Mouse (Mus musculus) mature B cell (primary cell): ENCODE results near the gene Olfr648.

Source experiments
- in situ Hi-C: fragments of 300-500 bp; cut with MboI; formaldehyde crosslinking; loops from 2 replicates; pipeline ENCODE4 v1.14.3; 2019

Gene Olfr648

GRCm38 (mm10) chr7:104183292-104183691, at the start of gene Olfr648:
Gene Olfr648 (minus strand): TSS chr7:104183392.
- in situ Hi-C loops: loop anchor here (25.0 kb wide), 1 partner anchor 429 kb away; the partner anchor contains the start of genes Olfr655, Olfr656 and Olfr657

- in situ Hi-C loops: no loop called here
These were observed 48.0 kb upstream of the Olfr648 start for GRCm38 (mm10) chr7:104231203-104231602.

- in situ Hi-C loops: no loop called here
These were observed 35.7 kb upstream of the Olfr648 start, which contains the start of gene Trim6 for GRCm38 (mm10) chr7:104218701-104219569. Gene Trim6 (plus strand): TSS chr7:104218793.

- in situ Hi-C loops: no loop called here
These were observed 34.7 kb upstream of the Olfr648 start for GRCm38 (mm10) chr7:104217881-104218280.

GRCm38 (mm10) chr7:104216011-104216535, 32.9 kb upstream of the Olfr648 start:
- in situ Hi-C loops: no loop called here

GRCm38 (mm10) chr7:104206197-104206596, 23.0 kb upstream of the Olfr648 start:
- in situ Hi-C loops: no loop called here

- in situ Hi-C loops: loop anchor here (25.0 kb wide), 1 partner anchor 412 kb away; the partner anchor contains the start of genes Olfr655, Olfr656 and Olfr657
These were observed 16.6 kb upstream of the Olfr648 start for GRCm38 (mm10) chr7:104199822-104200221.

- in situ Hi-C loops: loop anchor here (25.0 kb wide), 1 partner anchor 416 kb away; the partner anchor contains the start of genes Olfr655, Olfr656 and Olfr657
These were observed 12.7 kb upstream of the Olfr648 start, which contains the start of gene Olfr649 for GRCm38 (mm10) chr7:104195885-104196284. Gene Olfr649 (minus strand): TSS chr7:104195985.

GRCm38 (mm10) chr7:104191275-104191674, 8.1 kb upstream of the Olfr648 start:
- in situ Hi-C loops: loop anchor here (25.0 kb wide), 1 partner anchor 421 kb away; the partner anchor contains the start of genes Olfr655, Olfr656 and Olfr657

- in situ Hi-C loops: loop anchor here (25.0 kb wide), 1 partner anchor 433 kb away; the partner anchor contains the start of genes Olfr655, Olfr656 and Olfr657
These were observed 4.1 kb downstream of the Olfr648 start for GRCm38 (mm10) chr7:104179074-104179473.

GRCm38 (mm10) chr7:104178422-104179054, 4.7 kb downstream of the Olfr648 start:
- in situ Hi-C loops: loop anchor here (25.0 kb wide), 1 partner anchor 434 kb away; the partner anchor contains the start of genes Olfr655, Olfr656 and Olfr657

GRCm38 (mm10) chr7:104175085-104175484, 8.1 kb downstream of the Olfr648 start:
- in situ Hi-C loops: loop anchor here (25.0 kb wide), 1 partner anchor 437 kb away; the partner anchor contains the start of genes Olfr655, Olfr656 and Olfr657

GRCm38 (mm10) chr7:104169634-104170204, 13.5 kb downstream of the Olfr648 start:
- in situ Hi-C loops: no loop called here

- in situ Hi-C loops: no loop called here
These were observed 16.1 kb downstream of the Olfr648 start for GRCm38 (mm10) chr7:104167105-104167504.

- in situ Hi-C loops: no loop called here
These were observed 32.7 kb downstream of the Olfr648 start, which contains the start of gene Ubqlnl for GRCm38 (mm10) chr7:104150456-104150855. Gene Ubqlnl (minus strand): TSS chr7:104150556.

GRCm38 (mm10) chr7:104143179-104143578, 40.0 kb downstream of the Olfr648 start, which contains the start of gene Ubqln3:
Gene Ubqln3 (minus strand): TSS chr7:104143279.
- in situ Hi-C loops: no loop called here

GRCm38 (mm10) chr7:104137305-104137704, 45.9 kb downstream of the Olfr648 start, which contains the start of gene Olfr643:
Gene Olfr643 (minus strand): TSS chr7:104137405.
- in situ Hi-C loops: no loop called here

GRCm38 (mm10) chr7:104129726-104130125, 53.5 kb downstream of the Olfr648 start, which contains the start of gene Ubqln5:
Gene Ubqln5 (minus strand): TSS chr7:104129826.
- in situ Hi-C loops: no loop called here
